Mouse (Mus musculus) forelimb bud, embryonic 11.5 days (tissue): ENCODE data around the gene Spdye4a.
A peak's percentile ranks its signal among the peaks of the same experiment; 100 is the strongest.
"Not testable (repeated sequence)": the region's sequence is repeated elsewhere in the genome, so short reads cannot be mapped to it uniquely, and the experiment has no call there.

Source experiments
- DNase-seq: peaks from one replicate; pipeline ENCODE4 v3.0.0-alpha.2; 2012; ENCODE audit warnings: low read depth, low spot score

Gene Spdye4a

DNA sequence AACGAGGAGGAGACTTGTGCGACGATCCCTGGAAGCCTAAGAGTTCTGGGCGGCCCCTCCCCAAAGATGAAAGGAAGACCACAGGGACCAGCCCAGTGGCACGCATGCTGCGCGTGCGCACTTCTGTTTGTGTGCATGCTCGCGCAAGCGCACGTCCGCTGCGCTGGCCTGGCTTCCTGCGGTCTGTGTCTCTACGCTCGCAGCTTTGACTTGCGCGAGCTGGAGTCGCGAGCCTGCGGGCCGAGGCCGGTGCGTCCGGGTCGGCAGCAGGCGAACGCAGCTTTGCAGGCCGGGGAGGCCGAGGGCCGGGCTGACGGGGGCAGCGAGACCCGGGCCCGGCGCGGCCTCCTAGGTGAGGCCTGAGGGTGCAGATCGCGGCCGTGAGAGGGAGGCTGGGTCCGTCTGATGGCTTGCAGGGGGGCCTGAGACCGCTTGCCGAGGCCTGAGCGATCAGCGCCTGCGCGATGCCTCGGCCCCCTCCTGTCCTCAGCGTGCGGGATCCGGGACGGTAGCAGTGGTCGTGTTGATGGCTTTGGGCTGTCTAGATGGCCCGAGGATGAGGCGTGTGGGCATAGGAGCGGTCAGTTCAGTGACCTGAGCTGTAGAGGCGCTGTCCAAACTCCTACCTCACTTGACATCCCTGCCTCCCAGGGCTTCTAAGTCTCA is 8.5 kb upstream of the Spdye4a start, which contains the start of gene Zfp12:
TSS of gene Zfp12 (plus strand) at position 136 of the 666 bp plus-strand sequence.
- DNase-seq, result peak; percentile 99

DNA sequence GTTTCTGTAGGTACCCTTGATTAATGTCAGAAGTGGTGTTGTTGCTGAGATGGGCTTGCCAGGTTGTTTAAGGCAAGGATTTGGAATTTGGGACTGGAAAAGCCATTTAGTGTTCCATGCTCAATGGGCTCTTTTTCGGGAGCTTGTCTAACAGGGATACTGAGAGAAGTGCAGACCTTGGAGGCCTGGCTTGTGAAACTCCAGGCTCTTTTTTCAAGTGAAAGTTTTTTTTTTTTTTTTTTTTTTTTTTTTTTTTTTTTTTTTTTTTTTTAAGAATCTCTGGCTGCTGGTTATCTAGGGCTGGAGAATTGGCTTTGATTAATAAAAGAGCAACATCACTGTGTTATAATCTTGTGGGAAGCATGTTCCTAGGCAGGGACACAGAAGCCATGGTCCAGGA is 4.4 kb downstream of the Spdye4a start:
- no peak for DNase-seq

DNA sequence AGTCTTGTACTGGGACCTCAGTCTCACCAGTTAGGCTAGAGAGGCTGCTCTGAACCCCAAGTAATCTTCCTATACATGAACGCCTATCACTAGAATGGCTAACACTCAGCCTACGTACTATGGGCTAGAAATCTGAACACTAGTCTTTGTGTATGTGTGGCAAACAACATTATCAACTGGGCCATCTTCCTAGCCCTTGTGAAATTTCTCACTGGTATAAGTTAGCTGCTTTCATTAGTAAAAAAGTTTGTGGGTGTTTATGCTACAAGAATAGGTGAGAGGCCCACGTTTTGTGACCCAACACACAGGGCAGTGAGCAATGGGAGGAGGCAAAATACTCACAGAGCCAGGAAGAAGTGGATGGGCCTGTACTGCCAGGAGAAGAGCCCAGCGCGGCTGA is 5.7 kb downstream of the Spdye4a start:
- DNase-seq, result no peak

DNA sequence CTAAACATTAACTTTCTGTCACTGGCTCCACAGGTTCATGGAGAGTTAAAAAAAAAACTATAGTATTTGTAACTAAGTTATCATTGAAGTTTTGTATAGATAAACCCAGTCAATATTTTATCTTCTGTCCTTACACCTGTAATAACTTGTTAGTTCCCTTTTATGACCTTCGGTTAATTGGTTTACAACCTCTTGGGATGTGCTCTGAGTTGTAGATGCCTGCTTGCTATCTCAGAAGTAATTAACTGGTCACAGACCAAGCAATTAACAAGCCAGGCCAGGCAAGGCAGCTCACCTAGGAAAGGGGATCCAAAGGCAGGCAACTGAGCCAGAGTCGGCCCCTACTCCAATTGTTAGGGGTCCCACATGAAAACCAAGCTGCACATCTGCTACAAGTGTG is 12.9 kb downstream of the Spdye4a start:
- DNase-seq, result no peak

DNA sequence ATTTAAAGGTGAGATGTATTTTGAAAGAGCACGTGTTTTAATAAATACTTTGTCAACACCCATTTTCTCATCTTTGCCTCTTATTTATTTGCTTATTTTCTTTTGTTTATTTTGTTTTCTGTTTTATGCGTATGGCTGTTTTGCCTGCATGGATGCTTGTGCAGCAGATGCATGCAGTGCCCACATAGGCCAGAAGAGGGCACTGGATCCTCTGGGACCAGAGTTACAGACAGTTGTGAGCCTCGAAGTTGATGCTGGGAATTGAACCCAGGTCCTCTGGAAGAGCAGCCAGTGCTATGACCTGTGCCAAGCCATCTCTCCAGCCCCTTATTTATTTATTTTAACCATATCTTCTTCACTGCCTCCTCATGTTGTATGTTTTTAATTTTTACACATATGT is 21.7 kb downstream of the Spdye4a start:
- DNase-seq, result no peak

DNA sequence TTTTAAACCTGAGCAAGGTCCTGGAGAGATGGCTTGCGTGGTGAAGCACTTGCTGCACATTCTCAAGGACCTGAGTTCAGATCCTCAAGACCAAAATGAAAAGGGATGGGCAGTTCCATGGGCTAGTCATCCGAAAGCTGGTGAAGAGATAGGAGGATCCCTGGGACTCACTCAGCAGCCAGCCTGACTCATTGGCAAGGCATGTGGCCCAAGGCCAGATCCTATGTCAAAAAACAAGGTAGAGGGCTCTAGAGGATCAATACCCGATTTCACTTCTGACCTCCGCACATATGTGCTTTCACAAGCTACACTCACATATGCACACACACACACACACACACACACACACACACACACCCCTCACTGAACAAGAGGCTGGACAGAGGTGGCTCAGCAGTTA is 30.2 kb downstream of the Spdye4a start:
- no peak for DNase-seq

DNA sequence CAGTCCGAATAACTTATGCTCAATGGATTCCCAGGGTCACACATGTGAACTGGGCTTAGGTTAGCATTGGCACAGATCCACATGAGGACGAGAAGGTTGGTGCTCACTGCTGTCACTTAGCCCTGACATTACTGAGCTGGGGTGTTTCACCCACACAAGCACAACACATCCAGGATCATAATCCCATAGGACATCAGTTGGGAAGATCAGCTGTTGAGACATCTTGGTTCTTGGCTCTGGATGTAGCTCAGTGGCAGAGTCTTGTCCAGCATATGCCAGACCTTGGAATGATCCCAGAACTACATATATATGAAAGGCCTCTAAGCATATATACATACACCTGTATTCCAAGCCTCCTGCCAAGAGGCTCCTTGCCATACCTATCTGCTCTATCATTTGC is 31.5 kb downstream of the Spdye4a start:
- DNase-seq, result no peak

DNA sequence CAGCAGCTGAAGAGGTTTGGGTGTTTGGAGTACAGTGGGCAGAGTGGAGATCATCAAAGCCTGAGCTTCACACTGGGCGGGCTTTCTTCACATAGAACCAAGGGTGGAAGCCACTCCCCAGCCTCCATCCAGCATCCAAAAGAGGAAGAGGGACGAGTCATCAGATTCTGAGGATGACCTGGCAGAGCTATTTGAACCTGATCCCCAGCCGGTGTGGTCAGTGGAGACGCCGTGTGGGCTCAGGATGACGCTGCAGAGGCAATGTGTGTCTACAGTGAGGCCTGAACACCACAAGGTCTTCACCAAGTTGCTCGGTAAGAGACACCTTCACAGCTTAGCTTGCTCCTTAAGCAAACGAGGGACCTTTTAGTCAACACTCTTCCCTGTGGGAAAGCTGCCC is 31.9 kb downstream of the Spdye4a start:
- DNase-seq, result not testable (repeated sequence)

DNA sequence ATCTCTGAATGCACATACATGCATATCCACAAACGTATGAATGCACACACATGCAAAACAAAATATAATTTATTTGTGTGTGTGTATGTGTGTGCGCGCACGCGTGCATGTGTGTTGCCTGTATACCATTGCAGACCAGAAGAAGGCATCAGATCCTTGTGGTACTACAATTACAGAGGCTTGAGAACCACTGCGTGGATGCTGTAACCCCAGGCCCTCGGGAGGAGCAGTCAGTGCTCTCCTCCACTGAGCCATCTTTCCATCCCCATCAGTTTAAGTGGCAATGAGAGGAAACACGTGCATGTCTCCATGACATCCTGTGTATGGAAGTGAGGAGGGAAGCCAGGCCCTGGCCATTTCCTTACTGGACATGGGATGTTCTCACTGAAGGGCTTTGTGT is 33.9 kb downstream of the Spdye4a start:
- no peak for DNase-seq

DNA sequence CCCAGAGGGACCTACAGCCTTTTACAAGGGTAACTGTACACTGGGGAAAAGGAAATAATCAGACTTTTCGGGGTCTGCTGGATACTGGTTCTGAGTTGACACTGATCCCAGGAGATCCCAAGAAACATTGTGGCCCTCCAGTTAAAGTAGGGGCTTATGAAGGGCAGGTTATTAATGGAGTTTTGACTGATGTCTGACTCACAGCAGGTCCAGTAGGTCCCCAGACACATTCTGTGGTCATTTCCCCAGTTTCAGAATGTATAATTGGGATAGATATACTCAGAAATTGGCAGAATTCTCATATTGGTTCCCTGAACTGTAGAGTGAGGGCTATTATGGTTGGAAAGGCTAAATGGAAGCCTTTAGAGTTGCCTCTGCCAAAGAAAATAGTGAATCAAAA is 38.7 kb downstream of the Spdye4a start:
- DNase-seq, result not testable (repeated sequence)

DNA sequence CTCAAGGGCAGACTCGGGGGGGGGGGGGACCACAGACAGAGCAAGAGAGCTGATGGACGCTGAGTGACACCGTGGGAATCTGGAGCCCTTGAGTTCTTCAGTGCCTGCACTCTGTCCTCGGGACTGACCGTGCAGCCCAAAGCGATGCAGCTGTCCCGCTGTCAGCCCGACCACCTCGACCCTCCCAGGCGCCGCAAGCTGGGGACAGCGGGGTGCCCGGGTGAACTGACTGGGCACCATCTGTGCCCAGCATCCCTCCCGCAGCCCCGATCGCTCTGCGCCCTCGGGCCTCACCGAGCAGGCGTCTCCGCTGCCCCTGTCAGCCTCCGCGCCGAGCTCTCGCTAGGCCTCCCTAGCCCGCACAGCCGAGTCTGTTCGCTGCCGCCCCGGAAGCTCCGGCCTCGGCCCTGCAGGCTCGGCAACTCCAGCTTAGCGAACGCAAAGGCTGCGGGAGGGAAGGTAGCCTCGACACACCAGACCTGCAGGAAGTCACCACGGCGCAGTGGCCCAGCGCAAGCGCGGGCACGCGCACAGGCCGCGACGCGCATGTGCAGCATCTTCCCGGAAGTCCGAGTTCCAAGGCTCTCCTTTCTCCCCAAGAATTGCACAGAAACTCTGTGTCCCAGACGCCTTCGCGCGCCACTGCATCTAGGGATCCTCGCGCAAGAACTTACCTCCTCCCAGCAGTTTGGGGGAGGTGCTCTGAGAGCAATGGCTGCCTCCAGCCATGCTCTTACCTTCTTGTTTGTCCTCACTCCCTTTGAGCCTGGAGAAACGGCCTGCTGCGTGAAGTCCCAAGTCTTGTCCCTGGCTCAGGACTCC is 46.2 kb downstream of the Spdye4a start, which contains the start of the genes Rbak and Spdye4b:
TSS of gene Rbak (minus strand) at position 521 of the 822 bp plus-strand sequence.
TSS of gene Spdye4b (plus strand) at position 763 of the 822 bp plus-strand sequence.
- DNase-seq, result peak; percentile 97

DNA sequence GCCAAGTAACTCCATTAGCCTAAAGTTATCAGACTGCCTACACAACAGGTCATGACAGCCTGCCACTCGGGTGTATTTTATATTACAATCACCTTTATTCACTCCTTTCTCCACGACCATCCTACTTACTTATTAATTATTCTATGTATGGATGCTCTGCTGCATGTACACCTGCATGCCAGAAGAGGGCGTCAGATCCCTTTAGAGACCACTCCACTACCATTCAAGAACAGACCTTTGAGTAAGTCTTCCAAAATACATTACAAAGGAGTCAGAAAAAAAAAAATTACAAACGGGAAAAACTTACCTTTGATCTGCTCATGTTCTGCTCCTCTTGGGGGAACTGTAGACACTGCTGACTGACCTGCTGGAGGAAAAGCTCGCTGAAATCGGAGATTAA is 47.5 kb downstream of the Spdye4a start:
- peak; percentile 21 for DNase-seq

DNA sequence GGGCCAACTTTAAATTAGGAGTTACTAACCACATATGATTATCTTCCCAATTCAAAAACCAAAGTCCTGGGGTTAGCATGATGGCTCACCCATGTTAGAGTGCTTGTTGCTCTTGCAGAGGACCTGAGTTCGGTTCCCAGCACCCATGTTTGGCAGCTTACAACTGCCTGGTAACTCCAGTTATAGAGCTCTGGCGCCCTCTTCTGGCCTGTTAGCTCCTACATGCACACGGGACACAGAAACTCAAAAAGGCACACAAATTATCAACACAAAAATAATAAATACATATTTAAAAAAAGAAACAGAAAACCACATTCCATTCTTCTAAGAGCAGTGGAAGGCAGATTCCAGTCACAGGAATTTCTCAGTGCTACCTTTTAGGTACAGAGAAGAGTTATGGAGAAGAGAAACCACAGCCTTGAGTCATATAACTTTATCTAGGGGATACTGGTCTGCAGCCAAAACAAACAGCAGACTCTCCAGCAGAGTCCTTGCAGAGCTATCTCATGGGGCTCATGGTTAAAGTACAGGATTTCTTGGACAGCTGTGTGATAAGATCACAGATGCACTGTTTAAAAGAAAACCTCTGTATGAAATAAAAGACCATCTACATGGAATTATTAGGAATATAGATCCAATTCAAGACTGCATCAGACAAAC is 49.0 kb downstream of the Spdye4a start:
- DNase-seq, result no peak

DNA sequence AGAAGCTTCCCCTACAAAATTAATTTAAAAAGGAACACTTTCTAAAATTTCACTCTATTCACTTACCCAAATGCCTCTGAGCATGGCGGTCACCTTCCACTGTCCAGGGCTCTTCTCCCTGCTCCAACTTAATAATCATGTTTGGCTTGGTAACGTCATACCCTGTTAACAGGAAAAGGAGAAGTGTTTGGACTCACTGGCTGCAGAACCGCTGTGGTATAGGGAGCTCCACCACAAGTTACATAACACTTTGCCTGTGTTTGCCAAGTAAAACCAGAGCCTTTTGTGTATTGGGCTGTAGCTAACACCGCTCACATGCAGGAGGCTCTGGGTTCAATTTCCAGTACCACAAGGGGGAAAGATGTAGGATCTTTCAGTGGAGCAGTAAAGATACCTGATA is 50.7 kb downstream of the Spdye4a start:
- no peak for DNase-seq
